Mouse (Mus musculus) MEL (cell line): ENCODE measurements around the gene Dnajb11. TPM values are rescaled to one million over a fixed set of nuclear protein-coding genes. Genes with fewer than 3 reads are reported as not detected.

Source experiments
- DNase-seq: peaks from one replicate; pipeline ENCODE4 v3.0.0; 2011; ENCODE audit warnings: low read depth, low spot score
- H3K27ac ChIP-seq: 2 replicates; pipeline ENCODE4 v1.5.1; 2012; ENCODE audit warnings: low read depth, mild to moderate bottlenecking, control low read depth, low read length, moderate library complexity; ENCODE audit not compliant: control insufficient read depth
- H3K27me3 ChIP-seq, 2 experiments: fragments of 150-350 bp in 1 of 2; sonication (generic) in 1 of 2; 2 replicates each; pipeline ENCODE4 v1.6.1; 2012; ENCODE audit warnings: low read length in 2 of 2, mild to moderate bottlenecking in 2 of 2, improper control_type of control experiment in 1 of 2, moderate library complexity in 1 of 2; ENCODE audit not compliant: insufficient read depth in 2 of 2, control insufficient read depth in 1 of 2
- H3K36me3 ChIP-seq, 2 experiments: 2 replicates each; pipeline ENCODE4 v1.6.1; 2012 to 2014; ENCODE audit warnings: low read length in 2 of 2, improper control_type of control experiment in 1 of 2, inconsistent platforms in 1 of 2, mild to moderate bottlenecking in 1 of 2; ENCODE audit not compliant: insufficient read depth in 2 of 2, control insufficient read depth in 1 of 2
- H3K4me1 ChIP-seq, 2 experiments: fragments of 150-350 bp in 1 of 2; sonication (generic) in 1 of 2; 2 replicates each; pipeline ENCODE4 v1.6.1; 2012; ENCODE audit warnings: low read length in 2 of 2, improper control_type of control experiment in 1 of 2, mild to moderate bottlenecking in 1 of 2; ENCODE audit not compliant: insufficient read depth in 2 of 2, control insufficient read depth in 1 of 2
- H3K4me3 ChIP-seq, 2 experiments: fragments of 150-350 bp in 1 of 2; sonication (generic) in 1 of 2; 2 replicates each; pipeline ENCODE4 v1.5.1; 2012; ENCODE audit warnings: low read depth in 2 of 2, low read length in 2 of 2, mild to moderate bottlenecking in 2 of 2, moderate library complexity in 2 of 2, control low read depth in 1 of 2, improper control_type of control experiment in 1 of 2; ENCODE audit not compliant: control insufficient read depth in 1 of 2, insufficient read depth in 1 of 2
- H3K79me2 ChIP-seq: 2 replicates; pipeline ENCODE4 v1.6.1; 2012; ENCODE audit warnings: mild to moderate bottlenecking, low read length, moderate library complexity; ENCODE audit not compliant: control insufficient read depth, poor library complexity, insufficient read depth
- H3K9ac ChIP-seq: 2 replicates; pipeline ENCODE4 v1.6.1; 2012; ENCODE audit warnings: low read depth, mild to moderate bottlenecking, control low read depth, low read length, moderate library complexity; ENCODE audit not compliant: control insufficient read depth, poor library complexity, severe bottlenecking
- H3K9me3 ChIP-seq: fragments of 150-350 bp; sonication (generic); replicated peaks from 2 replicates; pipeline ENCODE4 v1.6.1; 2012; ENCODE audit warnings: mild to moderate bottlenecking, low read length, improper control_type of control experiment, moderate library complexity; ENCODE audit not compliant: insufficient read depth
- BHLHE40 ChIP-seq: IDR thresholded peaks from 2 replicates; pipeline ENCODE4 v1.6.1; 2012; ENCODE audit warnings: low read depth, mild to moderate bottlenecking, inconsistent platforms, low read length, improper control_type of control experiment, borderline replicate concordance
- CHD1 ChIP-seq: IDR thresholded peaks from 2 replicates; pipeline ENCODE4 v1.6.1; 2012; ENCODE audit warnings: low read depth, mild to moderate bottlenecking, inconsistent platforms, low read length, improper control_type of control experiment
- CHD2 ChIP-seq: IDR thresholded peaks from 2 replicates; pipeline ENCODE4 v1.6.1; 2011; ENCODE audit warnings: low read length, improper control_type of control experiment
- CTCF ChIP-seq, 3 experiments: IDR thresholded peaks in 2 of 3; conservative IDR thresholded peaks in 1 of 3; 2 replicates each; pipeline ENCODE4 v1.5.1; 2011 to 2012; ENCODE audit warnings: low read length in 3 of 3, low read depth in 2 of 3, mild to moderate bottlenecking in 2 of 3, improper control_type of control experiment in 1 of 3, inconsistent platforms in 1 of 3, mixed read lengths in 1 of 3, moderate library complexity in 1 of 3; ENCODE audit not compliant: control insufficient read depth in 1 of 3, insufficient read depth in 1 of 3, poor library complexity in 1 of 3, severe bottlenecking in 1 of 3
- E2F4 ChIP-seq: IDR thresholded peaks from 2 replicates; pipeline ENCODE4 v1.6.1; 2011; ENCODE audit warnings: low read depth, low read length, improper control_type of control experiment, borderline replicate concordance
- EP300 ChIP-seq, 2 experiments: IDR thresholded peaks; 2 replicates each; pipeline ENCODE4 v1.6.1; 2011; ENCODE audit warnings: improper control_type of control experiment in 2 of 2, low read length in 2 of 2, low read depth in 1 of 2, mild to moderate bottlenecking in 1 of 2
- GABPA ChIP-seq: IDR thresholded peaks from 2 replicates; pipeline ENCODE4 v1.6.1; 2012; ENCODE audit warnings: low read depth, mild to moderate bottlenecking, inconsistent platforms, low read length, improper control_type of control experiment, moderate library complexity
- GATA1 ChIP-seq: IDR thresholded peaks from 2 replicates; pipeline ENCODE4 v1.6.1; 2011; ENCODE audit warnings: low read depth, low read length, improper control_type of control experiment
- HCFC1 ChIP-seq: IDR thresholded peaks from 2 replicates; pipeline ENCODE4 v1.6.1; 2012; ENCODE audit warnings: low read depth, mild to moderate bottlenecking, inconsistent platforms, low read length, improper control_type of control experiment, moderate library complexity
- MAX ChIP-seq: IDR thresholded peaks from 2 replicates; pipeline ENCODE4 v1.6.1; 2011; ENCODE audit warnings: low read length, improper control_type of control experiment
- MYB ChIP-seq: IDR thresholded peaks from 2 replicates; pipeline ENCODE4 v1.6.1; 2011; ENCODE audit warnings: mild to moderate bottlenecking, low read depth, low read length, improper control_type of control experiment
- NELFE ChIP-seq: IDR thresholded peaks from 2 replicates; pipeline ENCODE4 v1.6.1; 2011; ENCODE audit warnings: low read depth, low read length, improper control_type of control experiment
- NRF1 ChIP-seq: IDR thresholded peaks from 2 replicates; pipeline ENCODE4 v1.6.1; 2014; ENCODE audit warnings: low read depth, mild to moderate bottlenecking, inconsistent platforms, low read length, improper control_type of control experiment, moderate library complexity; ENCODE audit not compliant: poor library complexity, insufficient read depth, severe bottlenecking
- POLR2A ChIP-seq, 2 experiments: IDR thresholded peaks; 2 replicates each; pipeline ENCODE4 v1.6.1; 2011 to 2012; ENCODE audit warnings: low read length in 2 of 2, mild to moderate bottlenecking in 2 of 2, control low read depth in 1 of 2, improper control_type of control experiment in 1 of 2, low read depth in 1 of 2, moderate library complexity in 1 of 2; ENCODE audit not compliant: control insufficient read depth in 1 of 2, insufficient read depth in 1 of 2, poor library complexity in 1 of 2
- POLR2AphosphoS2 ChIP-seq: IDR thresholded peaks from 2 replicates; pipeline ENCODE4 v1.6.1; 2011; ENCODE audit warnings: low read length, improper control_type of control experiment
- POLR2AphosphoS5 ChIP-seq: IDR thresholded peaks from 2 replicates; pipeline ENCODE4 v1.6.1; 2012; ENCODE audit warnings: low read depth, borderline replicate concordance, mild to moderate bottlenecking, inconsistent platforms, low read length, moderate library complexity, mixed read lengths
- RCOR1 ChIP-seq: IDR thresholded peaks from 2 replicates; pipeline ENCODE4 v1.6.1; 2012; ENCODE audit warnings: low read depth, mild to moderate bottlenecking, inconsistent platforms, low read length, improper control_type of control experiment
- SIN3A ChIP-seq: IDR thresholded peaks from 2 replicates; pipeline ENCODE4 v1.6.1; 2012; ENCODE audit warnings: low read length, improper control_type of control experiment, inconsistent platforms
- SMC3 ChIP-seq: IDR thresholded peaks from 2 replicates; pipeline ENCODE4 v1.6.1; 2011; ENCODE audit warnings: low read depth, low read length, improper control_type of control experiment
- TBP ChIP-seq: IDR thresholded peaks from 2 replicates; pipeline ENCODE4 v1.8.0; 2011; ENCODE audit warnings: low read depth, low read length, improper control_type of control experiment
- TCF12 ChIP-seq: IDR thresholded peaks from 2 replicates; pipeline ENCODE4 v1.6.1; 2014; ENCODE audit warnings: low read depth, mild to moderate bottlenecking, inconsistent platforms, low read length, improper control_type of control experiment, moderate library complexity
- USF1 ChIP-seq: IDR thresholded peaks from 2 replicates; pipeline ENCODE4 v1.6.1; 2014; ENCODE audit warnings: low read depth, mild to moderate bottlenecking, inconsistent platforms, low read length, improper control_type of control experiment, moderate library complexity
- USF2 ChIP-seq, 2 experiments: IDR thresholded peaks; 2 replicates each; pipeline ENCODE4 v1.6.1; 2011 to 2012; ENCODE audit warnings: improper control_type of control experiment in 2 of 2, low read length in 2 of 2, borderline replicate concordance in 1 of 2, inconsistent platforms in 1 of 2, low read depth in 1 of 2, mild to moderate bottlenecking in 1 of 2; ENCODE audit not compliant: insufficient read depth in 1 of 2
- ZKSCAN1 ChIP-seq: IDR thresholded peaks from 2 replicates; pipeline ENCODE4 v1.6.1; 2012; ENCODE audit warnings: low read depth, mild to moderate bottlenecking, inconsistent platforms, low read length, improper control_type of control experiment, moderate library complexity
- ZMIZ1 ChIP-seq: IDR thresholded peaks from 2 replicates; pipeline ENCODE4 v1.6.1; 2012; ENCODE audit warnings: low read depth, mild to moderate bottlenecking, inconsistent platforms, low read length, improper control_type of control experiment, moderate library complexity
- ZNF384 ChIP-seq: IDR thresholded peaks from 2 replicates; pipeline ENCODE4 v1.6.1; 2012; ENCODE audit warnings: low read depth, mild to moderate bottlenecking, inconsistent platforms, low read length, improper control_type of control experiment
- polyA plus RNA-seq, 2 experiments: library from polyadenylated mRNA; stranded (reverse) in 1 of 2; unstranded in 1 of 2; fragments of >175 nt in 1 of 2; fragments of >200 nt in 1 of 2; gene quantifications; 2 replicates each; pipeline versions ENCODE4 v1.2.1 to v1.2.4; 2012; ENCODE audit warnings: low replicate concordance in 2 of 2, low read depth in 1 of 2; ENCODE audit not compliant: insufficient read length in 2 of 2, insufficient read depth in 1 of 2, missing spikeins in 1 of 2
- total RNA-seq: library from RNA; depleted of rRNA; stranded (reverse); fragments of 300-350 nt; gene quantifications from 2 replicates; pipeline ENCODE4 v1.2.3, GENCODE M21; 2012

The Dnajb11 gene
- total and polyA plus RNA-seq, 3 experiments: 90.2 to 147 (median 139) TPM

GRCm38 (mm10) chr16:22877660-22878390, 20.2 kb downstream of the Dnajb11 start:
- H3K36me3 ChIP-seq: peaks cover 0 to 20% of the 10 kb centered on the region in 2 experiments; a peak in 2 of 4 replicates
- no peak for DNase-seq

DNA sequence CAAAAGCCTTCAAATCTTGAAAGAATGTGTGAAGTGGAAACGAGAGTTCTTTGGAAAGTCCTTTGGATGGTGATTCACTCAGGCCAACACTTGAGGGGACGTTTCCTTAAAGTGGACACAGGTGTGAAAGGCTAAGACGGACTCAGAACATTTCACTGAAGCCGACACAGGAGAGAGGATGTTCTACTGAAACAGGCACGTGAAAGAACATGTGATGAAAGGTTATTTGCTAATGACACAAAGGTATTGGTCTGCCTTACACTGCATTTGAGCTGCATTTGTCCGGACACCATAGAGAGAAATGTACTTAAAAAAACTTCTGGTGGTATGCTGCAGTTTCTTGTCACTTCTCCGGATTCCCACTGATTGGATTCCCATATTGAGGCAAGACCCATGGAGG, 21.1 kb downstream of the Dnajb11 start:
- Histone ChIP-seq H3K36me3 (peaks cover 0 to 28% of the 10 kb centered on the region in 2 experiments; a peak in 2 of 4 replicates), H3K27me3 (no peaks in the 10 kb centered on the region), H3K4me1 (peaks cover 19 to 35% of the 10 kb centered on the region in 2 experiments; a peak in 3 of 4 replicates), H3K9me3 (no peaks in the 10 kb centered on the region), H3K9ac (no peak overlapping the region), H3K79me2 (no peaks in the 10 kb centered on the region), H3K4me3 (no peak overlapping the region), H3K27ac (no peak overlapping the region)
- DNase-seq: no peak
- no peak for TF ChIP-seq BHLHE40
- no peak for TF ChIP-seq POLR2A (IDR thresholded peaks at IDR 0.05; ENCODE audit: control insufficient read depth in 1 of 2, insufficient read depth in 1 of 2, low read depth in 1 of 2, low read length in 2 of 2, poor library complexity in 1 of 2)
- no peak for TF ChIP-seq CHD2
- TF ChIP-seq GATA1: no peak
- no peak for TF ChIP-seq POLR2AphosphoS2
- no peak for TF ChIP-seq EP300 (IDR thresholded peaks at IDR 0.05; ENCODE audit: low read depth in 1 of 2, low read length in 2 of 2)
- no peak for TF ChIP-seq TBP
- TF ChIP-seq HCFC1: no peak
- no peak for TF ChIP-seq SIN3A
- no peak for TF ChIP-seq USF2 (IDR thresholded peaks at IDR 0.05; ENCODE audit: borderline replicate concordance in 1 of 2, insufficient read depth in 1 of 2, low read depth in 1 of 2, low read length in 2 of 2)
- no peak for TF ChIP-seq MYB
- no peak for TF ChIP-seq ZNF384
- TF ChIP-seq SMC3: no peak
- no peak for TF ChIP-seq CHD1
- no peak for TF ChIP-seq MAX
- no peak for TF ChIP-seq ZKSCAN1
- TF ChIP-seq NELFE: no peak

More at GRCm38 (mm10) chr16:22877660-22878390, 20.2 kb downstream of the Dnajb11 start:
- Histone ChIP-seq H3K9ac (no peak overlapping the region), H3K9me3 (no peaks in the 10 kb centered on the region), H3K4me3 (no peak overlapping the region)
- no peak for TF ChIP-seq NRF1
- no peak for TF ChIP-seq RCOR1
- no peak for TF ChIP-seq NELFE
- TF ChIP-seq GATA1: no peak
- TF ChIP-seq TBP: no peak
- no peak for TF ChIP-seq E2F4
- TF ChIP-seq ZMIZ1: no peak
- TF ChIP-seq USF1: no peak
- TF ChIP-seq TCF12: no peak
- no peak for TF ChIP-seq POLR2AphosphoS5
- TF ChIP-seq MYB: no peak
- no peak for TF ChIP-seq EP300 (IDR thresholded peaks at IDR 0.05; ENCODE audit: low read depth in 1 of 2, low read length in 2 of 2)
- no peak for TF ChIP-seq GABPA
- TF ChIP-seq MAX: no peak
- no peak for TF ChIP-seq HCFC1
- TF ChIP-seq CTCF (IDR thresholded peaks at IDR 0.05 in 2 of 3, conservative IDR thresholded peaks at IDR 0.05 in 1 of 3; ENCODE audit: control insufficient read depth in 1 of 3, insufficient read depth in 1 of 3, low read depth in 2 of 3, low read length in 3 of 3, poor library complexity in 1 of 3, severe bottlenecking in 1 of 3): no peak
- TF ChIP-seq, all 39 proteins: peak for 0
- H3K27ac ChIP-seq: no peak overlapping the region
- H3K79me2 ChIP-seq: no peaks in the 10 kb centered on the region
- H3K4me1 ChIP-seq: peaks cover 18 to 28% of the 10 kb centered on the region in 2 experiments; a peak in 3 of 4 replicates
- H3K27me3 ChIP-seq: no peaks in the 10 kb centered on the region
